Mouse (Mus musculus) MEL (cell line): ENCODE measurements around the gene Neu1.

ENCODE experiments used
- CHD2 ChIP-seq: IDR thresholded peaks from 2 replicates; pipeline ENCODE4 v1.6.1; 2011; ENCODE audit warnings: low read length, improper control_type of control experiment
- CTCF ChIP-seq, 3 experiments: IDR thresholded peaks in 2 of 3; conservative IDR thresholded peaks in 1 of 3; 2 replicates each; pipeline ENCODE4 v1.5.1; 2011 to 2012; ENCODE audit warnings: low read length in 3 of 3, low read depth in 2 of 3, mild to moderate bottlenecking in 2 of 3, improper control_type of control experiment in 1 of 3, inconsistent platforms in 1 of 3, mixed read lengths in 1 of 3, moderate library complexity in 1 of 3; ENCODE audit not compliant: control insufficient read depth in 1 of 3, insufficient read depth in 1 of 3, poor library complexity in 1 of 3, severe bottlenecking in 1 of 3
- EP300 ChIP-seq, 2 experiments: IDR thresholded peaks; 2 replicates each; pipeline ENCODE4 v1.6.1; 2011; ENCODE audit warnings: improper control_type of control experiment in 2 of 2, low read length in 2 of 2, low read depth in 1 of 2, mild to moderate bottlenecking in 1 of 2
- ETS1 ChIP-seq: IDR thresholded peaks from 2 replicates; pipeline ENCODE4 v1.6.1; 2012; ENCODE audit warnings: low read depth, mild to moderate bottlenecking, inconsistent platforms, low read length, improper control_type of control experiment, moderate library complexity
- GABPA ChIP-seq: IDR thresholded peaks from 2 replicates; pipeline ENCODE4 v1.6.1; 2012; ENCODE audit warnings: low read depth, mild to moderate bottlenecking, inconsistent platforms, low read length, improper control_type of control experiment, moderate library complexity
- MAX ChIP-seq: IDR thresholded peaks from 2 replicates; pipeline ENCODE4 v1.6.1; 2011; ENCODE audit warnings: low read length, improper control_type of control experiment
- MYB ChIP-seq: IDR thresholded peaks from 2 replicates; pipeline ENCODE4 v1.6.1; 2011; ENCODE audit warnings: mild to moderate bottlenecking, low read depth, low read length, improper control_type of control experiment
- POLR2AphosphoS5 ChIP-seq: IDR thresholded peaks from 2 replicates; pipeline ENCODE4 v1.6.1; 2012; ENCODE audit warnings: low read depth, borderline replicate concordance, mild to moderate bottlenecking, inconsistent platforms, low read length, moderate library complexity, mixed read lengths
- RCOR1 ChIP-seq: IDR thresholded peaks from 2 replicates; pipeline ENCODE4 v1.6.1; 2012; ENCODE audit warnings: low read depth, mild to moderate bottlenecking, inconsistent platforms, low read length, improper control_type of control experiment
- USF2 ChIP-seq, 2 experiments: IDR thresholded peaks; 2 replicates each; pipeline ENCODE4 v1.6.1; 2011 to 2012; ENCODE audit warnings: improper control_type of control experiment in 2 of 2, low read length in 2 of 2, borderline replicate concordance in 1 of 2, inconsistent platforms in 1 of 2, low read depth in 1 of 2, mild to moderate bottlenecking in 1 of 2; ENCODE audit not compliant: insufficient read depth in 1 of 2
- ZC3H11A ChIP-seq: IDR thresholded peaks from 2 replicates; pipeline ENCODE4 v1.6.1; 2012; ENCODE audit warnings: low read depth, mild to moderate bottlenecking, inconsistent platforms, low read length, improper control_type of control experiment
- ZNF384 ChIP-seq: IDR thresholded peaks from 2 replicates; pipeline ENCODE4 v1.6.1; 2012; ENCODE audit warnings: low read depth, mild to moderate bottlenecking, inconsistent platforms, low read length, improper control_type of control experiment

GRCm38 (mm10) chr17:34911945-34912351 is 19.1 kb upstream of the Neu1 start:
- TF ChIP-seq CHD2 (no peak), CTCF (IDR thresholded peaks at IDR 0.05 in 2 of 3, conservative IDR thresholded peaks at IDR 0.05 in 1 of 3; ENCODE audit: control insufficient read depth in 1 of 3, insufficient read depth in 1 of 3, low read depth in 2 of 3, low read length in 3 of 3, poor library complexity in 1 of 3, severe bottlenecking in 1 of 3) (peak; percentile 85 to 98 (median 87)), POLR2AphosphoS5 (no peak), ZC3H11A (peak; percentile 47; the same call in 1 of the 2 replicates), RCOR1 (no peak), USF2 (IDR thresholded peaks at IDR 0.05; ENCODE audit: borderline replicate concordance in 1 of 2, insufficient read depth in 1 of 2, low read depth in 1 of 2, low read length in 2 of 2) (no peak), MAX (no peak), ETS1 (no peak), GABPA (no peak), MYB (no peak), ZNF384 (no peak), EP300 (IDR thresholded peaks at IDR 0.05; ENCODE audit: low read depth in 1 of 2, low read length in 2 of 2) (no peak)
